Mouse (Mus musculus): ENCODE data around the gene Tmem130. TPM values are rescaled to one million over a fixed set of nuclear protein-coding genes. Genes with fewer than 3 reads are reported as not detected.
A peak's percentile ranks its signal among the peaks of the same experiment; 100 is the strongest.

The Tmem130 gene
- polyA plus RNA-seq, 1 experiment from 2014 or later: 2.9 TPM

GRCm38 (mm10) chr5:144713371-144713770 lies 48.2 kb downstream of the Tmem130 start:
- ATAC-seq (ENCODE audit: low FRiP score, low TSS enrichment) (no peak), DNase-seq (ENCODE audit: low spot score) (no peak)
- 85% methylated on average over 10 of the region's 10 CpGs for WGBS
- H3K27me3 ChIP-seq (ENCODE audit: control insufficient read depth, insufficient read depth, low read length): no peaks in the 10 kb centered on the region
- no peak overlapping the region for H3K27ac ChIP-seq (replicated peaks)
- no peak overlapping the region for H3K9ac ChIP-seq (ENCODE audit: low read length)
- H3K4me2 ChIP-seq (replicated peaks; ENCODE audit: low read depth): no peak overlapping the region
- no peaks in the 10 kb centered on the region for H3K9me3 ChIP-seq (ENCODE audit: control insufficient read depth, low read length)
- H3K4me1 ChIP-seq (replicated peaks; ENCODE audit: control insufficient read depth, insufficient read depth): no peaks in the 10 kb centered on the region
- H3K4me3 ChIP-seq (ENCODE audit: low read depth, low read length): no peak overlapping the region
- H3K36me3 ChIP-seq (ENCODE audit: control insufficient read depth, insufficient read depth, low read length): no peaks in the 10 kb centered on the region
- TF ChIP-seq CTCF (IDR thresholded peaks at IDR 0.05; ENCODE audit: low read depth) (no peak), EP300 (optimal IDR thresholded peaks at IDR 0.05) (no peak)

DNA sequence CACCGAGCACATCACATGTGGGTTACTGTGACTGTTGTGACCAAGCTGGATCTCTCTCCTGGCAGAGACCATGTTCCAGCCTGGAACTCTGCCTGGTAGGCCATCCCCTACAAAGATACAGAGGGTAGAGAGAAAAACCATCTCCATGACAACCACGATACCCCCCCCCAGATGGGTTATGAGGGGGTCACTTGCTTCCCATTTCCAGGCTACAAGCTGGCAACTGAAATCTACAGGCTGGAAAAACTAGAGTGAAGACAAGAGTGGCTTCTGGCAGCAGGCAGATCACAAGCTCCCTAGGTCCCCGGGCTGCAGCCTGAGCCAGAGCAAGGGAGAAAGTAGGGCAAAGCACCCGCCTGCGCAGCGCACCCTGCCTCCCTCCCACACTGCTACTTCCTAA lies 54.0 kb downstream of the Tmem130 start:
- H3K27ac ChIP-seq (replicated peaks): no peak overlapping the region
- 88% methylated on average over 6 of the region's 6 CpGs for WGBS
- TF ChIP-seq CTCF (IDR thresholded peaks at IDR 0.05; ENCODE audit: low read depth) (no peak), EP300 (optimal IDR thresholded peaks at IDR 0.05) (no peak)
- DNase-seq (ENCODE audit: low spot score): no peak
- no peak overlapping the region for H3K4me3 ChIP-seq (ENCODE audit: low read depth, low read length)
- H3K9ac ChIP-seq (ENCODE audit: low read length): no peak overlapping the region
- no peaks in the 10 kb centered on the region for H3K36me3 ChIP-seq (ENCODE audit: control insufficient read depth, insufficient read depth, low read length)
- H3K27me3 ChIP-seq (ENCODE audit: control insufficient read depth, insufficient read depth, low read length): no peaks in the 10 kb centered on the region
- no peak for ATAC-seq (ENCODE audit: low FRiP score, low TSS enrichment)
- no peaks in the 10 kb centered on the region for H3K4me1 ChIP-seq (replicated peaks; ENCODE audit: control insufficient read depth, insufficient read depth)
- H3K4me2 ChIP-seq (replicated peaks; ENCODE audit: low read depth): no peak overlapping the region
- no peaks in the 10 kb centered on the region for H3K9me3 ChIP-seq (ENCODE audit: control insufficient read depth, low read length)

DNA sequence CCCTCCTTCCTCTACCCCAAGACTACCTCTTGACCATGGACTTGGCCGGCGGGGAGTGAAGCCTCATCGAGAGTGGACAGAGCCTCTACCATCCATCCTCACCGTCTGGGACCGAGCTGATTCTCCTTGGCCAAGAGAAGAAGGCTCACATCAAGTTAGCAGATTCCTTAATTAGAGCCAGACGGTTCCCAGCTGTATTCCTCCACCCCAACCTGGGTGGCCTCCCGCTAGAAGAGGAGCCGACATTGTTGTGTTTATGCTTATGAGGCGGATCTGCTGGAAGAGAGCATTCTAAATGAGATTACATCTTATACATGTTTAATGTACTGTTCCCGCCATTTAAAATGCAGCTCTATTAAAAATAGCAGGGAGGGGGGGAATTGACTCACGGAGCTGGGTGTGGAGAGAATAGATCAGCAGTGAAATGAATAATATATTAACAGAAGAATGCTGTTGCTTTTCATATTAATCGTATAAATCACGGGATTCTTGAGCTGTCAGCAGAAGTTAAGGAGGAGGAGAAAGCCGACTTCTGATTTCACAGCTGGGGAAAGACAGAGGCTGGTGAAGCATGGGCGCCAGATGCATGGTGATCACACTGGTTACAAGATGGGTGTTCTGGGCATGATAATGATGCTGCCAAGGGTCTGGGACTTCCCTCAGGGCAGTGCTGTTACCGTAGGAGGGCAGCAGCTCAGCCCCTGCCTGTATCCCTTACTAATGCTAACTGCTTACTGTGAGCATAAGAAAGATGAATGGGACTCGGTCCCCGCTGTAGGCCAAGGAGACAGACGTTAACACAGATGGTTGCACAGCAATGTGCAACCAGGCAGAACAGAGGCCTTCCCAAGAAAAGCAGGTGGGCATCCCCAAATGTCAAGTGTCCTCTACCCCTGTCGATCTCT lies 57.9 kb downstream of the Tmem130 start:
- no peak overlapping the region for H3K4me2 ChIP-seq (replicated peaks; ENCODE audit: low read depth)
- no peak overlapping the region for H3K9ac ChIP-seq (ENCODE audit: low read length)
- TF ChIP-seq EP300 (optimal IDR thresholded peaks at IDR 0.05) (no peak), CTCF (IDR thresholded peaks at IDR 0.05; ENCODE audit: low read depth) (no peak)
- H3K4me3 ChIP-seq (ENCODE audit: low read depth, low read length): no peak overlapping the region
- no peaks in the 10 kb centered on the region for H3K27me3 ChIP-seq (ENCODE audit: control insufficient read depth, insufficient read depth, low read length)
- 49% methylated on average over 20 of the region's 20 CpGs for WGBS
- ATAC-seq (ENCODE audit: low FRiP score, low TSS enrichment) (peak; percentile 47; the same call in 1 of the 2 replicates), DNase-seq (ENCODE audit: low spot score) (no peak)
- H3K36me3 ChIP-seq (ENCODE audit: control insufficient read depth, insufficient read depth, low read length): no peaks in the 10 kb centered on the region
- no peaks in the 10 kb centered on the region for H3K4me1 ChIP-seq (replicated peaks; ENCODE audit: control insufficient read depth, insufficient read depth)
- no peak overlapping the region for H3K27ac ChIP-seq (replicated peaks)
- no peaks in the 10 kb centered on the region for H3K9me3 ChIP-seq (ENCODE audit: control insufficient read depth, low read length)

- WGBS: 60% methylated on average over 8 of the region's 8 CpGs
- H3K4me2 ChIP-seq (replicated peaks; ENCODE audit: low read depth): no peak overlapping the region
- no peaks in the 10 kb centered on the region for H3K36me3 ChIP-seq (ENCODE audit: control insufficient read depth, insufficient read depth, low read length)
- H3K9ac ChIP-seq (ENCODE audit: low read length): no peak overlapping the region
- ATAC-seq (ENCODE audit: low FRiP score, low TSS enrichment) (no peak), DNase-seq (ENCODE audit: low spot score) (no peak)
- no peak for TF ChIP-seq EP300 (optimal IDR thresholded peaks at IDR 0.05)
- TF ChIP-seq CTCF (IDR thresholded peaks at IDR 0.05; ENCODE audit: low read depth): no peak
- H3K27ac ChIP-seq (replicated peaks): no peak overlapping the region
- no peaks in the 10 kb centered on the region for H3K27me3 ChIP-seq (ENCODE audit: control insufficient read depth, insufficient read depth, low read length)
- no peaks in the 10 kb centered on the region for H3K4me1 ChIP-seq (replicated peaks; ENCODE audit: control insufficient read depth, insufficient read depth)
- H3K4me3 ChIP-seq (ENCODE audit: low read depth, low read length): no peak overlapping the region
- H3K9me3 ChIP-seq (ENCODE audit: control insufficient read depth, low read length): no peaks in the 10 kb centered on the region
These were observed 66.1 kb downstream of the Tmem130 start for GRCm38 (mm10) chr5:144695289-144696060.

DNA sequence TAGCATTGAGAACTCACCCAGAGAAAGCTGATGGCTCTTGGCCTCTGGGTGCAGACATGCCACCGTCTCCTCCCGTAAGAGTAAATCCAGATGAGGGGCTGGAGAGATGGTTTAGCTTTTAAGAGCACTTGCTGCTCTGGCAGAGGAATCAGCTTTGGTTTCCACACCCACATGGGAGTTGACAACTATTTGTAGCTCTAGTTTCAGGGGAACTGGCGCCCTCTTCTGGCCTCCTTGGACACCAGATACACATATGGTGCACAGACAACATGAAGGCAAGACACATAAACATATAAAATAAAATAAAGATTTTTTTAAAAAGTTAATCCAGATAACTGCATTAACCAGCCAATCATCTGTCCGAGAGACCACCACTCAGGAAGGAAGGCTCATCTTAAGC lies 67.5 kb downstream of the Tmem130 start:
- no peaks in the 10 kb centered on the region for H3K4me1 ChIP-seq (replicated peaks; ENCODE audit: control insufficient read depth, insufficient read depth)

More for the DNA sequence above, 67.5 kb downstream of the Tmem130 start:
- TF ChIP-seq CTCF (IDR thresholded peaks at IDR 0.05; ENCODE audit: low read depth) (peak; percentile 43), EP300 (optimal IDR thresholded peaks at IDR 0.05) (no peak)
- H3K9ac ChIP-seq (ENCODE audit: low read length): no peak overlapping the region
- ATAC-seq (ENCODE audit: low FRiP score, low TSS enrichment) (no peak), DNase-seq (ENCODE audit: low spot score) (no peak)
- no peaks in the 10 kb centered on the region for H3K36me3 ChIP-seq (ENCODE audit: control insufficient read depth, insufficient read depth, low read length)
- H3K27me3 ChIP-seq (ENCODE audit: control insufficient read depth, insufficient read depth, low read length): no peaks in the 10 kb centered on the region
- WGBS: 75% methylated on average over 4 of the region's 4 CpGs
- H3K9me3 ChIP-seq (ENCODE audit: control insufficient read depth, low read length): no peaks in the 10 kb centered on the region
- H3K4me3 ChIP-seq (ENCODE audit: low read depth, low read length): no peak overlapping the region
- no peak overlapping the region for H3K4me2 ChIP-seq (replicated peaks; ENCODE audit: low read depth)
- no peak overlapping the region for H3K27ac ChIP-seq (replicated peaks)
